Mouse (Mus musculus): ENCODE data around the gene Surf4. TPM values are rescaled to one million over a fixed set of nuclear protein-coding genes. Genes with fewer than 3 reads are reported as not detected.

Gene Surf4
- polyA plus RNA-seq (2015; fragmentation: Nextera tagmentation; extraction: Ambion mirVana): 186 and 216 TPM in 2 replicates

- under 1% methylated on average over 57 of the region's 70 CpGs for WGBS
- TF ChIP-seq CTCF (IDR thresholded peaks at IDR 0.05; ENCODE audit: low read depth): no peak
- Histone ChIP-seq H3K27me3 (ENCODE audit: insufficient read depth, low read length) (no peaks in the 10 kb centered on the region), H3K4me1 (replicated peaks; ENCODE audit: insufficient read depth, low read length) (peaks cover 10% of the 10 kb centered on the region; the same call in 1 of the 2 replicates), H3K9ac (ENCODE audit: low read depth, low read length) (peak within 1 kb of the TSS; percentile 89), H3K4me2 (ENCODE audit: low read length) (peak within 1 kb of the TSS; percentile 75), H3K27ac (peak within 1 kb of the TSS; percentile 94), H3K9me3 (replicated peaks; ENCODE audit: low read length) (no peaks in the 10 kb centered on the region), H3K4me3 (replicated peaks; ENCODE audit: low read depth, low read length) (peak within 1 kb of the TSS; percentile 82), H3K36me3 (ENCODE audit: insufficient read depth, low read length) (0 out of 2 replicates have a peak, but pooled peaks cover 3% of the 10 kb centered on the region)
- ATAC-seq (replicated peaks; ENCODE audit: low FRiP score, low read depth): peak; percentile 95
- peak; percentile 98 for DNase-seq (ENCODE audit: low spot score)
Observed at GRCm38 (mm10) chr2:26933304-26934055, at the start of gene Surf4, which contains the start of gene Stkld1. TSS of gene Surf4 (minus strand) at chr2:26933928. TSS of gene Stkld1 (plus strand) at chr2:26934047.

GRCm38 (mm10) chr2:26980361-26980760 is 46.6 kb upstream of the Surf4 start:
- H3K4me3 ChIP-seq (replicated peaks; ENCODE audit: low read depth, low read length): no peak overlapping the region
- WGBS: 77% methylated on average over 1 of the region's 1 CpGs
- no peak overlapping the region for H3K9ac ChIP-seq (ENCODE audit: low read depth, low read length)
- no peaks in the 10 kb centered on the region for H3K27me3 ChIP-seq (ENCODE audit: insufficient read depth, low read length)
- TF ChIP-seq CTCF (IDR thresholded peaks at IDR 0.05; ENCODE audit: low read depth): no peak
- no peaks in the 10 kb centered on the region for H3K36me3 ChIP-seq (ENCODE audit: insufficient read depth, low read length)
- H3K9me3 ChIP-seq (replicated peaks; ENCODE audit: low read length): no peaks in the 10 kb centered on the region
- ATAC-seq (replicated peaks; ENCODE audit: low FRiP score, low read depth): no peak
- no peak for DNase-seq (ENCODE audit: low spot score)
- H3K27ac ChIP-seq: no peak overlapping the region
- H3K4me1 ChIP-seq (replicated peaks; ENCODE audit: insufficient read depth, low read length): no peaks in the 10 kb centered on the region
- H3K4me2 ChIP-seq (ENCODE audit: low read length): no peak overlapping the region

- no peaks in the 10 kb centered on the region for H3K27me3 ChIP-seq (ENCODE audit: insufficient read depth, low read length)
- no peaks in the 10 kb centered on the region for H3K4me1 ChIP-seq (replicated peaks; ENCODE audit: insufficient read depth, low read length)
- H3K9me3 ChIP-seq (replicated peaks; ENCODE audit: low read length): no peaks in the 10 kb centered on the region
- TF ChIP-seq CTCF (IDR thresholded peaks at IDR 0.05; ENCODE audit: low read depth): no peak
- H3K9ac ChIP-seq (ENCODE audit: low read depth, low read length): no peak overlapping the region
- ATAC-seq (replicated peaks; ENCODE audit: low FRiP score, low read depth): no peak
- no peaks in the 10 kb centered on the region for H3K36me3 ChIP-seq (ENCODE audit: insufficient read depth, low read length)
- H3K4me3 ChIP-seq (replicated peaks; ENCODE audit: low read depth, low read length): no peak overlapping the region
- no peak overlapping the region for H3K4me2 ChIP-seq (ENCODE audit: low read length)
- no peak overlapping the region for H3K27ac ChIP-seq
- 43% methylated on average over 4 of the region's 4 CpGs for WGBS
- DNase-seq (ENCODE audit: low spot score): no peak
Observed at GRCm38 (mm10) chr2:26973960-26974359, 40.2 kb upstream of the Surf4 start.

GRCm38 (mm10) chr2:26973116-26973515 is 39.4 kb upstream of the Surf4 start, which contains the start of gene Adamts13:
TSS of gene Adamts13 (plus strand) at chr2:26973416.
- Histone ChIP-seq H3K36me3 (ENCODE audit: insufficient read depth, low read length) (no peaks in the 10 kb centered on the region), H3K27me3 (ENCODE audit: insufficient read depth, low read length) (no peaks in the 10 kb centered on the region), H3K9ac (ENCODE audit: low read depth, low read length) (no peak within 1 kb of the TSS), H3K27ac (no peak within 1 kb of the TSS), H3K4me2 (ENCODE audit: low read length) (no peak within 1 kb of the TSS), H3K4me1 (replicated peaks; ENCODE audit: insufficient read depth, low read length) (no peaks in the 10 kb centered on the region), H3K4me3 (replicated peaks; ENCODE audit: low read depth, low read length) (no peak within 1 kb of the TSS), H3K9me3 (replicated peaks; ENCODE audit: low read length) (no peaks in the 10 kb centered on the region)
- WGBS: 72% methylated on average over 3 of the region's 3 CpGs
- DNase-seq (ENCODE audit: low spot score): no peak
- TF ChIP-seq CTCF (IDR thresholded peaks at IDR 0.05; ENCODE audit: low read depth): no peak
- no peak for ATAC-seq (replicated peaks; ENCODE audit: low FRiP score, low read depth)

- Histone ChIP-seq H3K9me3 (replicated peaks; ENCODE audit: low read length) (no peaks in the 10 kb centered on the region), H3K27me3 (ENCODE audit: insufficient read depth, low read length) (no peaks in the 10 kb centered on the region), H3K4me1 (replicated peaks; ENCODE audit: insufficient read depth, low read length) (peaks cover 4% of the 10 kb centered on the region; the same call in 1 of the 2 replicates), H3K4me2 (ENCODE audit: low read length) (no peak overlapping the region), H3K27ac (no peak overlapping the region), H3K36me3 (ENCODE audit: insufficient read depth, low read length) (no peaks in the 10 kb centered on the region), H3K4me3 (replicated peaks; ENCODE audit: low read depth, low read length) (no peak overlapping the region), H3K9ac (ENCODE audit: low read depth, low read length) (no peak overlapping the region)
- no peak for ATAC-seq (replicated peaks; ENCODE audit: low FRiP score, low read depth)
- TF ChIP-seq CTCF (IDR thresholded peaks at IDR 0.05; ENCODE audit: low read depth): peak; percentile 27; the same call in 1 of the 2 replicates
- 75% methylated on average over 2 of the region's 2 CpGs for WGBS
- DNase-seq (ENCODE audit: low spot score): no peak
Observed at GRCm38 (mm10) chr2:26967262-26967661, 33.5 kb upstream of the Surf4 start.

- DNase-seq (ENCODE audit: low spot score): no peak
- H3K9me3 ChIP-seq (replicated peaks; ENCODE audit: low read length): no peaks in the 10 kb centered on the region
- H3K27ac ChIP-seq: peak overlapping the region; percentile 100
- ATAC-seq (replicated peaks; ENCODE audit: low FRiP score, low read depth): no peak
- H3K4me2 ChIP-seq (ENCODE audit: low read length): peak overlapping the region; percentile 59
- peaks cover 6% of the 10 kb centered on the region for H3K36me3 ChIP-seq (ENCODE audit: insufficient read depth, low read length)
- H3K27me3 ChIP-seq (ENCODE audit: insufficient read depth, low read length): no peaks in the 10 kb centered on the region
- peaks cover 9% of the 10 kb centered on the region; the same call in 1 of the 2 replicates for H3K4me1 ChIP-seq (replicated peaks; ENCODE audit: insufficient read depth, low read length)
- 16% methylated on average over 14 of the region's 14 CpGs for WGBS
- H3K9ac ChIP-seq (ENCODE audit: low read depth, low read length): peak overlapping the region; percentile 82
- TF ChIP-seq CTCF (IDR thresholded peaks at IDR 0.05; ENCODE audit: low read depth): no peak
- peak overlapping the region; percentile 67 for H3K4me3 ChIP-seq (replicated peaks; ENCODE audit: low read depth, low read length)
Observed at GRCm38 (mm10) chr2:26964724-26965370, 31.1 kb upstream of the Surf4 start.

Data from kidney, postnatal 0 days (tissue).